Mouse (Mus musculus): ENCODE results near the gene Pot1a. TPM values are rescaled to one million over a fixed set of nuclear protein-coding genes. Genes with fewer than 3 reads are reported as not detected.

Pot1a gene
- total and polyA plus RNA-seq, 2 experiments from 2014 or later: 17.6 to 22.8 TPM

GRCm38 (mm10) chr6:25767073-25767472 is 42.0 kb downstream of the Pot1a start:
- H3K27ac ChIP-seq: no peak overlapping the region
- H3K9ac ChIP-seq (replicated peaks; ENCODE audit: low read length): no peak overlapping the region; the same call in 1 of the 2 replicates
- H3K9me3 ChIP-seq (ENCODE audit: low read length): no peaks in the 10 kb centered on the region
- WGBS: 29% methylated on average over 7 of the region's 7 CpGs
- H3K27me3 ChIP-seq (ENCODE audit: insufficient read depth, low read length): no peaks in the 10 kb centered on the region
- ATAC-seq (peak; percentile 96), DNase-seq (ENCODE audit: low spot score) (peak; percentile 85)
- TF ChIP-seq CTCF (IDR thresholded peaks at IDR 0.05; ENCODE audit: low read depth): peak; percentile 89
- peak overlapping the region; percentile 28 for H3K4me2 ChIP-seq (ENCODE audit: low read depth, low read length)
- H3K4me3 ChIP-seq (ENCODE audit: low read length): no peak overlapping the region
- H3K36me3 ChIP-seq (ENCODE audit: insufficient read depth, low read length): peaks cover 9% of the 10 kb centered on the region; the same call in 1 of the 2 replicates
- H3K4me1 ChIP-seq (ENCODE audit: insufficient read depth, low read length): no peaks in the 10 kb centered on the region

DNA sequence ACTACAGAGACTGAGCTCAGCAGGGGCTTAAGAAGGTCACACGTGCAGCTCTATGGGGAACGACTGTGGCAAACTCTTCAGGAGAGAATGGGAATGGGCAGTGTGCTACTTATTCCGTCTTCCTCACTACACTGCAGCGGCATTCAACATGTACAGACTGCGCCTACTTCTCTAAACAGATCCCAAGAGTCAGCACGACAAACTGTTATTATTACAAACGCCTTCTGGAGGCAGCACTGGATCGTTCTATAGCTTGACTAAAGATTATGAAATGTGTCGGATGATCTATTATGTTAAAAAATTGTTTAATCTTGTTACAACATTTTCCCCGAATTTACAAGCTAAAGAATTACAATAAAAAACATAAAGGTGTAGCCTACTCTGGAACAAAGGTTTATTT is 42.8 kb downstream of the Pot1a start:
- H3K36me3 ChIP-seq (ENCODE audit: insufficient read depth, low read length): peaks cover 5% of the 10 kb centered on the region; the same call in 1 of the 2 replicates
- WGBS: 78% methylated on average over 10 of the region's 10 CpGs
- ATAC-seq (no peak), DNase-seq (ENCODE audit: low spot score) (peak; percentile 34)
- no peaks in the 10 kb centered on the region for H3K4me1 ChIP-seq (ENCODE audit: insufficient read depth, low read length)
- no peak overlapping the region for H3K9ac ChIP-seq (replicated peaks; ENCODE audit: low read length)
- no peaks in the 10 kb centered on the region for H3K9me3 ChIP-seq (ENCODE audit: low read length)
- H3K27me3 ChIP-seq (ENCODE audit: insufficient read depth, low read length): no peaks in the 10 kb centered on the region
- TF ChIP-seq CTCF (IDR thresholded peaks at IDR 0.05; ENCODE audit: low read depth): peak; percentile 26; the same call in 1 of the 2 replicates
- no peak overlapping the region for H3K27ac ChIP-seq
- no peak overlapping the region for H3K4me2 ChIP-seq (ENCODE audit: low read depth, low read length)
- H3K4me3 ChIP-seq (ENCODE audit: low read length): no peak overlapping the region

GRCm38 (mm10) chr6:25752651-25753050 is 56.4 kb downstream of the Pot1a start:
- Histone ChIP-seq H3K27ac (no peak overlapping the region), H3K9me3 (ENCODE audit: low read length) (no peaks in the 10 kb centered on the region), H3K4me2 (ENCODE audit: low read depth, low read length) (no peak overlapping the region), H3K4me3 (ENCODE audit: low read length) (no peak overlapping the region), H3K36me3 (ENCODE audit: insufficient read depth, low read length) (peaks cover 6% of the 10 kb centered on the region; the same call in 1 of the 2 replicates), H3K9ac (replicated peaks; ENCODE audit: low read length) (no peak overlapping the region), H3K27me3 (ENCODE audit: insufficient read depth, low read length) (no peaks in the 10 kb centered on the region), H3K4me1 (ENCODE audit: insufficient read depth, low read length) (no peaks in the 10 kb centered on the region)
- DNase-seq (ENCODE audit: low spot score) (peak; percentile 63), ATAC-seq (0 out of 2 replicates have a peak, but pooled peaks have one; percentile 45)
- peak; percentile 51 for TF ChIP-seq CTCF (IDR thresholded peaks at IDR 0.05; ENCODE audit: low read depth)
- WGBS: 80% methylated on average over 1 of the region's 1 CpGs

- no peaks in the 10 kb centered on the region for H3K9me3 ChIP-seq (ENCODE audit: low read length)
- ATAC-seq: no peak
- H3K9ac ChIP-seq (replicated peaks; ENCODE audit: low read length): no peak overlapping the region
- H3K27ac ChIP-seq: no peak overlapping the region
- DNase-seq (ENCODE audit: low spot score): peak; percentile 15
- H3K4me2 ChIP-seq (ENCODE audit: low read depth, low read length): no peak overlapping the region
- H3K4me1 ChIP-seq (ENCODE audit: insufficient read depth, low read length): no peaks in the 10 kb centered on the region
- no peak overlapping the region for H3K4me3 ChIP-seq (ENCODE audit: low read length)
- no peaks in the 10 kb centered on the region for H3K27me3 ChIP-seq (ENCODE audit: insufficient read depth, low read length)
- no peak for TF ChIP-seq CTCF (IDR thresholded peaks at IDR 0.05; ENCODE audit: low read depth)
- no peaks in the 10 kb centered on the region for H3K36me3 ChIP-seq (ENCODE audit: insufficient read depth, low read length)
Observed at GRCm38 (mm10) chr6:25736533-25736932, 72.5 kb downstream of the Pot1a start.

GRCm38 (mm10) chr6:25726560-25726959 is 82.5 kb downstream of the Pot1a start:
- no peak for DNase-seq (ENCODE audit: low spot score)
- Histone ChIP-seq H3K36me3 (ENCODE audit: insufficient read depth, low read length) (no peaks in the 10 kb centered on the region), H3K27ac (no peak overlapping the region), H3K9me3 (ENCODE audit: low read length) (no peaks in the 10 kb centered on the region), H3K4me3 (ENCODE audit: low read length) (no peak overlapping the region), H3K9ac (replicated peaks; ENCODE audit: low read length) (no peak overlapping the region), H3K4me1 (ENCODE audit: insufficient read depth, low read length) (no peaks in the 10 kb centered on the region), H3K27me3 (ENCODE audit: insufficient read depth, low read length) (no peaks in the 10 kb centered on the region), H3K4me2 (ENCODE audit: low read depth, low read length) (no peak overlapping the region)
- TF ChIP-seq CTCF (IDR thresholded peaks at IDR 0.05; ENCODE audit: low read depth): no peak
- ATAC-seq: no peak
- WGBS: 87% methylated on average over 1 of the region's 1 CpGs

- Histone ChIP-seq H3K4me2 (ENCODE audit: low read depth, low read length) (no peak overlapping the region), H3K4me1 (ENCODE audit: insufficient read depth, low read length) (no peaks in the 10 kb centered on the region), H3K4me3 (ENCODE audit: low read length) (no peak overlapping the region), H3K27me3 (ENCODE audit: insufficient read depth, low read length) (no peaks in the 10 kb centered on the region), H3K9me3 (ENCODE audit: low read length) (no peaks in the 10 kb centered on the region), H3K9ac (replicated peaks; ENCODE audit: low read length) (no peak overlapping the region), H3K36me3 (ENCODE audit: insufficient read depth, low read length) (no peaks in the 10 kb centered on the region), H3K27ac (no peak overlapping the region)
- ATAC-seq (no peak), DNase-seq (ENCODE audit: low spot score) (no peak)
- TF ChIP-seq CTCF (IDR thresholded peaks at IDR 0.05; ENCODE audit: low read depth): no peak
- WGBS: 45% methylated on average over 2 of the region's 2 CpGs
Observed at GRCm38 (mm10) chr6:25710601-25711000, 98.4 kb downstream of the Pot1a start.

GRCm38 (mm10) chr6:25709250-25709895 is 99.7 kb downstream of the Pot1a start:
- H3K4me3 ChIP-seq (ENCODE audit: low read length): no peak overlapping the region
- H3K36me3 ChIP-seq (ENCODE audit: insufficient read depth, low read length): no peaks in the 10 kb centered on the region
- peak; percentile 79 for DNase-seq (ENCODE audit: low spot score)
- 28% methylated on average over 6 of the region's 6 CpGs for WGBS
- TF ChIP-seq CTCF (IDR thresholded peaks at IDR 0.05; ENCODE audit: low read depth): peak; percentile 78
- no peak overlapping the region for H3K9ac ChIP-seq (replicated peaks; ENCODE audit: low read length)
- H3K27ac ChIP-seq: no peak overlapping the region
- no peaks in the 10 kb centered on the region for H3K9me3 ChIP-seq (ENCODE audit: low read length)
- H3K4me1 ChIP-seq (ENCODE audit: insufficient read depth, low read length): no peaks in the 10 kb centered on the region
- peak; percentile 79 for ATAC-seq
- no peak overlapping the region for H3K4me2 ChIP-seq (ENCODE audit: low read depth, low read length)
- H3K27me3 ChIP-seq (ENCODE audit: insufficient read depth, low read length): no peaks in the 10 kb centered on the region

Data from hindbrain, postnatal 0 days (tissue).